In the genomic region with DNA sequence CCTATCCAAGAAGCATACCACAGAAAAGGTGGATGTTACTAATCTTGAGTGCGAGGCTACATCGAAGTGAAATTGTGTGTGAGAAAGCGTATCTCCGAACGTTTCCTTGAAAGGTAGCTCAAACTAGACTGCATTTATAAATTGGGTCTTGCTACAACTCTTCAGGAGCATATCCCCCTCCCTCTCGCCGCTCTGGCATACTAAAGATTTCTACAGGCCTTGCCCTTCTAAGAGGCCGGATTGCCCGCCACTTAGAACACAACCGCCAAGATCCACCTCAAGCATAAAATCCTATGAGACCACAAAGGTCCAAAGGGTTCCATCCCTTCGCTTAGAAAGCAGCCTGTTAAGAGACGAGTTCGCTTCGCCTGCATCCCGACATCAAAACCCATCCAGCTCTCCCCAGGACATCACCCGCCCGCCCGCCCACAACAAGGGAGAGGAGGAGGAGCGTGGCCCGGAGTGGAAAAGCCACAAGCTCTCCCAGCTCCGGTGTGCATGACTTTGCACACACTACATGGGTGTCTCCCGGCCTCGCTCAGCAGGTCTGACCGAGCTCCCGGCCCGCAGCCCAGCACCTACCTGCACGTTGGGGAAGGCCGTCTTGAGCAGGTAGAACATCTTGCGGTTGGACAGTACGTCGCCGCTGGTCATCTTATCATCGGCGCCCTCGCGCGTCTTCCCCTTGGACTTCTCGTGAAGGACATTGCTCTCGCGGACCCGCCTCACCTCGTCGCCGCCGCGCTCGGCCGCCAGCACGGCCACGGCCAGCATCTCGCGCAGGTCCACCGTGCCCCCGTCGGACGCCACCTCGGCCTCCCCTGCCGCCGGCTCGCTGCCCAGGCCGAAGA, we compare ENCODE assay signal across 8 mouse cellular contexts. TPM values are rescaled to one million over a fixed set of nuclear protein-coding genes. Genes with fewer than 3 reads are reported as not detected.
DNase-seq lines count a peak whose midpoint lies in the region; ATAC-seq and TF ChIP-seq lines count a peak whose summit lies in the region.

No protein-coding gene starts in this region.

- no peaks in the 10 kb centered on the region for H3K27me3 ChIP-seq in kidney, embryonic 15.5 days
- H3K27me3 ChIP-seq in liver, embryonic 12.5 days (replicated peaks) = no peaks in the 10 kb centered on the region
- H3K27me3 ChIP-seq in neural tube, embryonic 11.5 days (ENCODE audit: control insufficient read depth, insufficient read depth, low read length) = no peaks in the 10 kb centered on the region
- no peaks in the 10 kb centered on the region for H3K27me3 ChIP-seq in testis, adult 2 months (ENCODE audit: control insufficient read depth, insufficient read depth, low read length)

- WGBS in kidney, embryonic 15.5 days = 1% methylated on average over 61 of the region's 61 CpGs
- 2% methylated on average over 61 of the region's 61 CpGs for WGBS in liver, embryonic 12.5 days (ENCODE audit: insufficient replicate concordance)
- WGBS in neural tube, embryonic 11.5 days = 2% methylated on average over 58 of the region's 61 CpGs

- TF ChIP-seq CTCF in testis, adult 2 months (IDR thresholded peaks at IDR 0.05; ENCODE audit: control insufficient read depth, insufficient read depth, insufficient replicate concordance, low read depth, low read length) = no peak

- peaks cover 14% of the 10 kb centered on the region for H3K4me1 ChIP-seq in kidney, embryonic 15.5 days
- peaks cover 42% of the 10 kb centered on the region for H3K4me1 ChIP-seq in liver, embryonic 12.5 days
- peaks cover 4% of the 10 kb centered on the region; the same call in 1 of the 2 replicates for H3K4me1 ChIP-seq in neural tube, embryonic 11.5 days (ENCODE audit: control insufficient read depth, insufficient read depth, low read length)
- no peaks in the 10 kb centered on the region; the same call in 1 of the 2 replicates for H3K4me1 ChIP-seq in testis, adult 2 months (ENCODE audit: control insufficient read depth, insufficient read depth, low read length)

- peak overlapping the region; percentile 89 for H3K27ac ChIP-seq in kidney, embryonic 15.5 days
- H3K27ac ChIP-seq in liver, embryonic 12.5 days = peak overlapping the region; percentile 90
- H3K27ac ChIP-seq in neural tube, embryonic 11.5 days (ENCODE audit: low read depth, low read length) = peak overlapping the region; percentile 63
- H3K27ac ChIP-seq in testis, adult 2 months (ENCODE audit: control insufficient read depth, insufficient read depth, low read depth, low read length) = peak overlapping the region; percentile 98

- DNase-seq in A20 (ENCODE audit: low read depth, low spot score) = peak; percentile 61
- DNase-seq in adrenal gland, adult 18-20 months (ENCODE audit: low spot score in 2 of 2) = peak; percentile 46 to 54
- DNase-seq in embryo, embryonic 11.5 days (ENCODE audit: low read depth, low spot score) = peak; percentile 38
- DNase-seq in neural tube, embryonic 11.5 days (ENCODE audit: low spot score) = peak; percentile 66

- peak; percentile 61; the same call in 1 of the 2 replicates for TF ChIP-seq POLR2A in testis, adult 2 months (IDR thresholded peaks at IDR 0.05; ENCODE audit: control insufficient read depth, low read depth, low read length)

- no peaks in the 10 kb centered on the region for H3K9me3 ChIP-seq in kidney, embryonic 15.5 days (replicated peaks)
- H3K9me3 ChIP-seq in liver, embryonic 12.5 days (replicated peaks) = no peaks in the 10 kb centered on the region
- H3K9me3 ChIP-seq in neural tube, embryonic 11.5 days (ENCODE audit: control insufficient read depth, low read length) = no peaks in the 10 kb centered on the region

- H3K9ac ChIP-seq in kidney, embryonic 15.5 days = peak overlapping the region; percentile 82
- peak overlapping the region; percentile 96 for H3K9ac ChIP-seq in liver, embryonic 12.5 days
- peak overlapping the region; percentile 92 for H3K9ac ChIP-seq in neural tube, embryonic 11.5 days (ENCODE audit: low read length)

- peaks cover 16% of the 10 kb centered on the region for H3K36me3 ChIP-seq in kidney, embryonic 15.5 days
- peaks cover 27% of the 10 kb centered on the region for H3K36me3 ChIP-seq in liver, embryonic 12.5 days
- H3K36me3 ChIP-seq in neural tube, embryonic 11.5 days (ENCODE audit: control insufficient read depth, insufficient read depth, low read length) = no peaks in the 10 kb centered on the region
- H3K36me3 ChIP-seq in testis, adult 2 months (ENCODE audit: control insufficient read depth, insufficient read depth, low read length) = no peaks in the 10 kb centered on the region

- peak; percentile 50 for ATAC-seq in granulocyte monocyte progenitor cell, adult 5-6 weeks (replicated peaks; ENCODE audit: poor library complexity, severe bottlenecking)
- peak; percentile 88 for ATAC-seq in kidney, embryonic 15.5 days (replicated peaks; ENCODE audit: low FRiP score)
- ATAC-seq in liver, embryonic 12.5 days = peak; percentile 91
- ATAC-seq in neural tube, embryonic 11.5 days (ENCODE audit: insufficient read depth, low FRiP score, low TSS enrichment) = peak; percentile 58

- peak overlapping the region; percentile 75 for H3K4me3 ChIP-seq in kidney, embryonic 15.5 days (replicated peaks)
- H3K4me3 ChIP-seq in liver, embryonic 12.5 days = peak overlapping the region; percentile 94
- peak overlapping the region; percentile 70 for H3K4me3 ChIP-seq in neural tube, embryonic 11.5 days (ENCODE audit: low read depth, low read length)
- H3K4me3 ChIP-seq in testis, adult 2 months (ENCODE audit: control insufficient read depth, low read depth, low read length) = peak overlapping the region; percentile 100

- peak overlapping the region; percentile 70 for H3K4me2 ChIP-seq in kidney, embryonic 15.5 days
- peak overlapping the region; percentile 82 for H3K4me2 ChIP-seq in liver, embryonic 12.5 days
- H3K4me2 ChIP-seq in neural tube, embryonic 11.5 days (ENCODE audit: low read depth) = peak overlapping the region; percentile 64

RNA-seq across cellular contexts. Expression of gene Impad1, which starts 0.8 kb away (rescaled TPM):
- 10 to 100 TPM; 28.5 to 39.7 TPM for total RNA-seq in adrenal gland, adult 18-20 months (2021)
- total RNA-seq in granulocyte monocyte progenitor cell, adult 5-6 weeks (2014; fragmentation: Nextera tagmentation) = 25.2 and 26.6 TPM in 2 replicates
- total RNA-seq in granulocyte monocyte progenitor cell, adult 5-6 weeks (2017) = 36.9 and 48.5 TPM in 2 replicates
- 38.7 and 39.9 TPM in 2 replicates for polyA plus RNA-seq in kidney, embryonic 15.5 days (2015; fragmentation: Nextera tagmentation; extraction: Ambion mirVana)
- polyA plus RNA-seq in liver, embryonic 12.5 days (2016; fragmentation: Nextera tagmentation; extraction: Ambion mirVana) = 13.4 and 13.9 TPM in 2 replicates
- 40.0 and 43.1 TPM in 2 replicates for polyA plus RNA-seq in neural tube, embryonic 11.5 days (2014; fragmentation: Nextera tagmentation; extraction: Ambion mirVana)
- 9.0 and 11.8 TPM in 2 replicates for polyA plus RNA-seq in testis, adult 2 months (2012; rRNA removed)

Comparison
In these comparisons a context has a peak if more than half of its experiments do, and no peak if none do; other contexts are left out.
1. Peak in every context shown above with its lines: DNase-seq, ATAC-seq, H3K4me3 ChIP-seq and H3K27ac ChIP-seq.